Mouse (Mus musculus) adrenal gland, postnatal 14 days (tissue): Measurements from ENCODE around the gene Slc22a4. TPM values are rescaled to one million over a fixed set of nuclear protein-coding genes. Genes with fewer than 3 reads are reported as not detected.
"Not testable (repeated sequence)": the region's sequence is repeated elsewhere in the genome, so short reads cannot be mapped to it uniquely, and the experiment has no call there.

Source experiments
- DNase-seq: peaks from one replicate; pipeline ENCODE4 v3.0.0; 2021; ENCODE audit warnings: mixed read lengths
- total RNA-seq: library from RNA; stranded (reverse); gene quantifications from 2 replicates; pipeline ENCODE4 v1.2.3, GENCODE M21; 2021

Slc22a4 gene
- total RNA-seq, 1 experiment from 2014 or later = 3.5 TPM

GRCm38 (mm10) chr11:54006362-54006761 is 21.5 kb downstream of the Slc22a4 start:
- not testable (repeated sequence) for DNase-seq

- no peak for DNase-seq
Observed at GRCm38 (mm10) chr11:54004734-54005133, 23.2 kb downstream of the Slc22a4 start.

DNA sequence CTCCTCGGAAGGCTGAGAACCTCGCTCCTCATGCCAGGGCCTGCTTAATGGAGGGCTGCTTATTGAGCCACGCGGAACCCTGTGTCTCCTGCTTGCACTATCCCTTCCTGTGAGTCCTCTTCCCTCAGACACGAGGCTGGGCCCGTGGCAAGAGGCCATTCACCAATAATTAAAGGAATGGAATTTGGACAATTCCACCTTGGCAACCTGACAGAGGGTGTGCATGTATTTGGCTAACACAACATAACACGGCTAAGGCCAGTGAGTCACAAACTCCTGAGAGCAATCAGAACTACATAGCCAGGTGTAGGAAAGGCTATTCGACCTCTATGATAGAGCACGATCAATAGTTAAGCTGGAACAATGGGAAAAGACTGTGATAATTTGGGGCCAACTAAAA is 23.7 kb downstream of the Slc22a4 start:
- peak; percentile 20 for DNase-seq

DNA sequence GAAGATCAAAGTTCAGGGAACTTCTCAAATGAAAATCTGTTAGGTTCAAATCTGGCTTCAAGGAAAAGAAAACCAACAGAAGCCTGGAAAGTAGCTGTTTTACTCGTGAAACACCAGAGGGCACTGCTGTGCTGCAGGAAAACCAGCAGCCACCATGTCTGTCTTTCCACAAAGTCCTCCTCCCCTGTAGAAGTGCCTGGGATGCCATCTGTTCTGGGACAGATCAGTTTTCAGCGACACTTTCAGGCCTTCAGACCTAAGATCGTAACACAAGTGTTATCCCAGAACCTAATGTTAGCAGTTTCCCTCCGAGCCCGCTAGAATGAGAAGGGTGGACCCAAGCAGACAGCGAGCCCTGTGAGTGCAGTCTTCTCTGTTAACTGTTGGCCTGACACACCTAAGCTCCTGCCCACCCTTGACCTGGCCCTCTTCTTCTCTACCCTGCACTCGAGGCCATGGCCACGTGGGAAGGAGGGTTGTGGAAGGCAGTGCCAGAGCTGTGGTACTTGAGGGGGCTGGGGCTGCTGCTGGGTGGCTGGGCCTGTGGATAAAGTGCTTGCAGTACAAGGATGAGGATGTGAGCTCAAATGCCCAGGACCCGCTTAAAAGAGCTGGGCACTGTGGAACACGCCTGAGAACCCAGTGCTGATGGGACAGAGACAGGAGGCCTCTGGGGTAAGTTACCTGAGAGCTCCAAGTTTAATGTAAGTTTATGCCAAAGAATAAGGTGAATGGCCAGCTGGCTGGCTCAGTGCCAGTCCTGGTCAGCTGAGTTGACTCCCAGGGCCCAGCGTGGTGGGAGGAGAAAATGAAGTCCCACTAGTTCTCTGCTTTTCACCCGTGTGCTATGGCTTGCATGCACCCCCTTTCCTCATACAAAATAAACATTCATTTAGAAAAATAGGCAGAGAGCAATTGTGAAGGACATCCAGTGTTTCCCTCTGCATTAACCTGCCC is 24.9 kb downstream of the Slc22a4 start:
- DNase-seq = peak; percentile 75

GRCm38 (mm10) chr11:54002147-54002760 is 25.6 kb downstream of the Slc22a4 start:
- DNase-seq = peak; percentile 74

GRCm38 (mm10) chr11:53997661-53998060 is 30.2 kb downstream of the Slc22a4 start:
- peak; percentile 29 for DNase-seq

- no peak for DNase-seq
Observed at GRCm38 (mm10) chr11:53992264-53992663, 35.6 kb downstream of the Slc22a4 start.

- no peak for DNase-seq
Observed at GRCm38 (mm10) chr11:53989232-53989631, 38.7 kb downstream of the Slc22a4 start.

DNA sequence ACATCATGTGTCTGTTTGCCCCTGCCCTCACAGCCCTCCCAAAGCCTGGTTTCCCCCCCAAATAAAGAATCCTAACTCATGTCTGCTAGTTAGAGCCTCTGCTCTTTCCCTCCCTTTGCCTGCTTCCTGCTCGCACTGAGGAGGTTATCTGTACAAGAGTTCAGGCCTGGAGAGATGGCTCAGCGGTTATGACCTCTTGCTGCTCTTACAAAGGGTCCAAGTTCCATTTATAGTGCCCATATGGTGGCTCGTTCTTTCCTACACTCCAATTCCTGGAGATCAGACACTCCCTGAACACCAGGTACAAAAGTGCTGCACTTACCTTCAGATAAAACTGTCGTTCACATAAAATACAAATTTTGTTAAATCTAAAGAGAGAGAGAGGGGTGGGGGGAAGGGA is 39.8 kb downstream of the Slc22a4 start:
- DNase-seq = no peak

DNA sequence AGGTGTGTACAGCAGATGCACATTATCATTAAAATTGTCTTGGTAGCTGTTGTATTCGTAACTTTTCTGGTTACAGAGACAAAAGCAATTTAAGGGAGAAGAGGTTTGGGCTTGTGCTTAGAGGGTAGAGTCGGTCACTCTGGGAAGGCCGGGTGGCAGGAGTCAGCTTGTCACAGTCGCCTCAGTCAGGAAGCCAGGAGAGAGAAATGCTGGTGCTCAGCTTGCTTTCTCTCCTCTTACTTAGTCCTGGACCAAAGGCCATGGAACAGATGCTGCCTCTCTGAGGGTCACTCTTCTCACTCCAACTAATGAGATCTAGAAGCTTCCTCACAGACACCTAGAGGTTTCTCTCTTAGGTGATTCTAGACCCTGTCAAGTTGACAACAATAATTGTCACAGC is 46.5 kb downstream of the Slc22a4 start:
- DNase-seq = no peak

DNA sequence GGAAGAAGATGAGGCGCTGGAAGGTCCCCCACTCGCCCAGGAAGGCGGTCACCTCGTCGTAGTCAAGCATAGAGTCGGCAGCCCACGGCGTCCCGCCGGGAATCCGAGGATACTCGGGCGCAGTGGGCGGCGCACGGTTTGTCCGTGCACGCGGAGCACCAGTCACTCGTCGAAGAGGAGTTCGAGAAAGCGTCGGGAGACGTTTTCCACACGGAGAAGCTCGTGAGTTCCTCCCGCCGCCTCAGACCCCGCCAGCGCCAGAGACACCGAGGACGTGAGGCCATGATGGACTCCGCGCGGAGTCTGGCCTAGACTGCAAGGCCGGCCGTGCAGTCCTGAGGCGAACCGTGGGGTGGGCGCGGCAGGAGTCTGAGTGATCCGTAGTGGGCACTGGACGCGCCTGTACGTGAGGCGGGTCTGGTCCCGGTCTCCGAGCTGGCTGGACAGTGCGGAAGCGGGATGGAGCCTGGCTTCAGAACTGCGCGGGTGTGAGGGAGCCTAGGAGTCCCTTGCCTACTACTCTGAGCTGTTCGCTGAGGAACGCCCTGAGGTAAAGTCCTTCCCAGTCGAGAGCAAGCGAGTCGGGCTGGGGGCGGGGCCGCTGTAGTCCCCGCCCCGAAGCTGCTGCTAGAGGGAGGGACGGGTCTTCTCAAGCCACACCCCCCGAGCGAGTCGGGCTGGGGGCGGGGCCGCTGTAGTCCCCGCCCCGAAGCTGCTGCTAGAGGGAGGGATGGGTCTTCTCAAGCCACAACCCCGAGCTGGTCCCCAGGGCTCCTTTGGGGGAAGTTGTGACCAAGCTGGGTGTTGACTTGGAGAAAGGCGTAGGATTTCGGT is 47.9 kb downstream of the Slc22a4 start, which contains the start of gene Slc22a21:
Gene Slc22a21 (minus strand): TSS at position 545 of the 834 bp plus-strand sequence.
- DNase-seq = peak; percentile 91

DNA sequence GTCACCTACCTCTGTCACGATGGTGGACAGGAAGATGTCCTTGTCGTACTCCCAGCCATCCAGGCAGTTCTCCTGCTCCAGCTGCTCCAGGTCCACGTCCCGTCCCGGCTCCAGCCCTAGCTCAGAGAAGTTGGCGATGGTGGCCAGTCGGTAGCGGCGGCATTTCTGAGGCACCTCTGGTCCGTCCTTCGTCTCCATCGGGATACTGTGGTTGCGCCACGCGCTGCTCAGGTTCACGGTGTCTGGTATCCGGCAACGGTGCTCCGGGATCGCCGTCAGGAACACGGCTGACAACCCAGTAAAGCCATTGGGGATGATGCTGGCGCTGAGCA is 48.5 kb downstream of the Slc22a4 start:
- peak; percentile 37 for DNase-seq

DNA sequence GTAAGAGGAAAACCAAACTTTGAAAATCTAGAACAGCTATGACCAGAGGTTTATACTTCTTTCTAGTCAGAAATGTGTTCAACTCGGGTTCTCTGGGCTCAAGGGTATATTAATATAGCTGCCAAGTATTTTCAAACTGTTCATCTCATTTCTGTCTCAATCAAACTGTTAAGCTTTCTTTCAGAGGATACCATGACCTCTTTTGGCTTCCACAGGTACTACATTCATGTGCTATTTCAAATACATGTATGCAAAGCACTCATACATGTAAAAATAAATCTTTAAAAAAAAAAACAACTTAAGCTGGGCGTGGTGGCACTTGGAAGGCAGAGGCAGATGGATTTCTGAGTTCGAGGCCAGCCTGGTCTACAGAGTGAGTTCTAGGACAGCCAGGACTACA is 50.2 kb downstream of the Slc22a4 start:
- DNase-seq = no peak

DNA sequence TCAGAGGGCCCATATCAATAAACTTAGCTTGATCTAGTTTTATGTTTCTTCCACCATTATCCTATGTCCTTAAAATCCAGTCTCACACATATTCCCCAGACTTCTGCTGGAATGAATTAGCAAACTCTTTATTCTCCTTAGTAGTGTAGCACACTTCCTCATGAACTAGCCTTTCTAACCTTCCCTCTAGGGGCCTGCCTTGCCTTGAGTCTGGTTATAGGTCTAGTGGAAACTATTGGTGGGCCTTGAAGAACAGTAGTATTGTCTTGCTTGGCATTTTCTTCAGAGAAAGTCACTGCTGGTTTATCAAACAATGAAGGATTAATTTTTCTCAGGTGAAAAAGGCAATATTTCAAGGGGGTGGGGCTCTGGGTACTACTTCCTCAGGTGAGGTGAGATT is 52.3 kb downstream of the Slc22a4 start:
- no peak for DNase-seq

GRCm38 (mm10) chr11:53958984-53959383 is 68.9 kb downstream of the Slc22a4 start:
- peak; percentile 15 for DNase-seq

- DNase-seq = peak; percentile 59
Observed at GRCm38 (mm10) chr11:53958176-53958575, 69.7 kb downstream of the Slc22a4 start.

DNA sequence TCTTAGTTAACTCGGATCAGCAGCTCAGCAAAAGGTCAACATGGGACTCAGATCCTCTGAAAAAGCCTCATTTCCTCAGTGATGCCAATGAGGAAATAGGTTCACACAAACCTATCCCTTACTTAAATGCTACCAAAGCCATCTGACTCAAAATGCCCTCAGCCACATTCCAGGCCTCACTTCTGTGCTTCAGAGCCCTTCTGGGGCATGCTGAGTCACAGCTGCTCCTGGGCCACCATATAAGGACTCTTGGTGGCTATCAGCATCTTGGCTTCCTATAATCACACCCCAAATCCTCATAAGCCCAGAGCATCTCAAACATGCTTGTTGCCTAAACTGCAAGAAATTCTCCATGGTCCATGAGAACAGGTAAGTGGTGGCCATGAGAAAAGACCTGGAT is 71.3 kb downstream of the Slc22a4 start:
- DNase-seq = no peak

DNA sequence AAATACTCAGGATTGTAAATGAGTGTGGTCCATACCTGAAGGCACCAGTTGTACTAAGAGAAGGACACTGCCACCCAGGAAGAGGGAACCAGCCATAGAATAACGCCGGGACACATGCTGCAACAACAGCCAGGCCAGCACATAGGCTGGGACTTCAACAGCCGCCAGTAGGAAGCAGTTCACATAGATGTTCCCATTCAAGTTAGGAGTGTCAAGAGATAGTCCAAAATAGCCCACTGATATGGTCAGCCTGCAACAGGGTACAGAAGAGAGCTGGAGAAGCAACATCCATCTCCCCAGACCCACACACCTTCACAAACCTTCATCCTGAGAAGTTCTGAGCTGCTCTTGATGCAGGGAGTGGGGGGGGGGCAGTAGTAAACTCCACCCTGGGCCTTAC is 73.2 kb downstream of the Slc22a4 start:
- DNase-seq = no peak

- not testable (repeated sequence) for DNase-seq
Observed at GRCm38 (mm10) chr11:53950133-53950532, 77.8 kb downstream of the Slc22a4 start.
